Mouse (Mus musculus): Measurements from ENCODE around the gene Tbc1d2.

- TF ChIP-seq CTCF (IDR thresholded peaks at IDR 0.05; ENCODE audit: low read depth) = no peak
- no peak for TF ChIP-seq EP300 (IDR thresholded peaks at IDR 0.05; ENCODE audit: low read depth)
These were observed 5.9 kb upstream of the Tbc1d2 start for GRCm38 (mm10) chr4:46655956-46656355.
